Mouse (Mus musculus) lung, postnatal 14 days (tissue): ENCODE measurements around the gene Btbd11.
A peak's percentile ranks its signal among the peaks of the same experiment; 100 is the strongest.

Experiments
- DNase-seq: peaks from one replicate; pipeline ENCODE4 v3.0.0; 2021

The Btbd11 gene

DNA sequence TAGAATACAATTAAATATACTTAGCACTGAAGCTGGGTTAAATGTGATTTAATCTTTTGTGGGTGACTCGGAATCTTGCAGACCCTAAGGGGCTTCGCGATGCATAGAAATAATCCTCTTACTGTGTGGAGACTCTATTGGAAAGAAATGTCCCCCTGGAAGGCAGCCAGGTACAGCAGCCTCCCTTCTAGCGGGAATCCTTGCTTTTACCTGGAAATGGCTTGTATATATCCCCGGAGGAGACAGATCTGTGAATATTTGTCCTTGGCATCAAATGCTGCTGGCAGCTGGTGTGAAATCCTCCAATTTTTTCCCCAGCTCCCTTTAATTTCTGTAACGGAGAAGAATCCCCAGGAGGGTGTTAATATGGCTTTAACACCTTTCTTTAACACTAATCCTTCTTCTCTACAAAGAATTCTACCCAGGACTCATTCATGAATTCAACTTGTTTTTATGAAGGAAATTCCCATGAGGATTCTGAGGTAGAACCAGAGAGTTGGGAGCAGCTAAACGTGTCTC, 146.6 kb downstream of the Btbd11 start:
- no peak for DNase-seq

DNA sequence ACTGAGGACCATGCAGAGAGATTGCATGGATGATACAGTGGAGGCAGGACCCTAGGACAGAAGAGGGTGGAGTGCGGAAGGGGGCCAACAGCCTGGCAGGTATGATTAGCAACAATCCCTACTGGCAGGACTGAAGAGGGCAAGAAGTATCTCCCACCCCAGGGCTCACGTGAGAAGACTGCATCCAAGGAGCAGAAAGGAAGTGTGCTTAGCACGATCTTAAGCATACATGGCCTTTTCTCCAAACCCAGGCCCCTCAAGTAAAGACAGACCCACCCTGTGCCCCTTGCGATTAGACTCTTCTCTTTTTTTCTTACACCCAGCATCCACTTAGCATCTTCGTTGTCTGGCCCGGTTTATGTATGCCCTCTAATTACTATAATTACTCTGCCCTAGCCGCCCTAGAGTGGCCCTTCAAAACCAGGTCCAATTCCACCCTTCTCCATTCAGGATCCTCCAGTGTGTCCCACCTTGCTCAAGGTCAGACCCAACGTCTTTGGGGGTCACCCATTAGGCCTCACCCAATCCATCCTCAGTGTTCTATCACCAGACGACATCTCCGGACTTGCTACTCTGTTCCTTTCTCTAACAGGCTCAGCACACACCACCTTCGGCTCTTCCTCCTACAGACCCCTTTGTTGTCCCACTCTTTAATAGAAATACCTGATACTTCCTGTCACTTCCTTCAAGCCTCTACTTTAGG, 151.6 kb downstream of the Btbd11 start:
- no peak for DNase-seq

DNA sequence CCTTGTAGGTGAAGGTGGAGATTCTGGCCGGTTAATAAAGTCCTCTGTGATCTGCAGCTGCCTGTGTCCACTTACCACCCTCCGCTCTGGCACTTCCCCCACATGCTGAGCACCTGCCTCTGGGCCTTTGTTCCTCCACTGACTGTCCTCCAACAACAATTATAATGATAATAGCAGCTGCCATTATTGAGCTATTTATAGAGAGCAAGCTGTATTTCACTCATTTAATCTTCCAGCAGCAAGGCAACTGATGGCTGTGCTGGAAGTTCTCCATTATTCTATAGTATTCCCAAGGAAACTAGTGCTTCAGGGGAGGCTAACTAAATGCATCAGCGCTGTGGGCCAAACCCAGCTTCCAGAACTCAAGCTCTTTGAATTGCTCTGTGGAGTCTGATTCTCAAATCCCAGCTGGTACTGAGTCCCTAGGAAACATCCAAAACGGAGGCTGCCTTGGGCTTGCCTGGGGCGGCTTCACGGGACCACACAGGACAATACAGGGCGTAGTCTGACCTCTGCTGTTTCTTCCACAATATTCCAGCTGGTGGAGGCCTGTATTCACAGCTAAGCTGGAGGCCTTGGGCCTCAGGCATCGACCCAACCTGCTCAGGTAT, 153.0 kb downstream of the Btbd11 start:
- no peak for DNase-seq

- DNase-seq, result no peak
These were observed 153.9 kb downstream of the Btbd11 start for GRCm38 (mm10) chr10:85540311-85541093.

DNA sequence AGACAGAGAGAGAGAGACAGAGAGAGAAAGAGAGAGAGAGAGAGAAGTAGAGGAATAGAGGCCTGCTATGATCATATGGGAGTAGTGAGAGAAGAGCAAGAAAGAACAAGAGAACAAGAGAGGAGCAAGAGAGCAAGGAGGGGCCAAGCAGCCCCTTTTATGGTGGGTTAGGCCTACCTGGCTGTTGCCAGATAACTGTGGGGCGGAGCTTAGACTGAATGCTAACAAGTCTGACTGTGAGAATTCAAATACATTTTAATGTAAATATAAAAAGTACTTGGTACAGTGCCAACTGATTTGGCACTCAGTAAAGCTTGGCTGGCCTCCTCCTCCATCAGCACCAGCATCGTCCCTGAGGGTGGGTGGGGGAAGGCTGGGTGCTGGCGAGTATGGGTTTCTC, 154.9 kb downstream of the Btbd11 start:
- no peak for DNase-seq

GRCm38 (mm10) chr10:85541892-85542630, 155.4 kb downstream of the Btbd11 start:
- DNase-seq, result no peak

DNA sequence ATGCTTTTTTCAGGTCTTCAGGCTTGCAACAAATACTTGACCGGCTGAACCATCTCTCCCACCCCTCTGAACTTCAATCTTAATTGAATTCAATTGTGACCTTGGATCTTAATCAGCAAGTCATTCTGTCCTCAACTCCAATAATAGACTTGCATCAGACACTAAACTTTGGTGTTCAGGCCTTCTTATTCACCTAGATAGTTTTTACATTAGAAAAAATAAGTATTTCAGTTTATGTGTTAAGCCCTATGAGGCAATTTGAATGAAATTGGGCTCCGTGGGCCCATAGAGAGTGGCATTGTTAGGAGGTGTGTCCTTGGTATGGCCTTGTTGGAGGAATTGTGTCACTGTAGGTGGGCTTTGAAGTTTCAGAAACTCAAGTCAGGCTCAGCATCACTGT, 156.7 kb downstream of the Btbd11 start:
- no peak for DNase-seq

- DNase-seq, result no peak
These were observed 158.4 kb downstream of the Btbd11 start for GRCm38 (mm10) chr10:85544991-85545390.

DNA sequence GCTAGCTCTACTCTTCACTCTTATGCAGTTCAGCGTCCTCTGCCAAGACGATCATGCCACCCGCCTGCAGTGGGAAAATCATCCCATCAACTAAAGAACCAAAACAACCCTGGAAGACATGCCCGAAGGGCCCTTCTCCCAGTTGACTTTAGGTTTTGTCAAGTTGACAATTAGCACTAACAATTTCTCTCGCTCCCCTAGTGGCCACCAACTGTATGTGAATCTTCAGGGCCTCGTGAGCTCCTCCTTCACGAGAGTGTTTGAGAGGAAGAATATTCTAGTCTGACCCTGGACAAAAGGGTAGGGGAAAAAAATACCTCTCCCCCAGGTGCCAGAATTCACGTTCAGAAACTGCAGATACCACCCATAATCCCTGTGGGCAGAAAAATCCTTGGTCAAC, 168.6 kb downstream of the Btbd11 start:
- no peak for DNase-seq

DNA sequence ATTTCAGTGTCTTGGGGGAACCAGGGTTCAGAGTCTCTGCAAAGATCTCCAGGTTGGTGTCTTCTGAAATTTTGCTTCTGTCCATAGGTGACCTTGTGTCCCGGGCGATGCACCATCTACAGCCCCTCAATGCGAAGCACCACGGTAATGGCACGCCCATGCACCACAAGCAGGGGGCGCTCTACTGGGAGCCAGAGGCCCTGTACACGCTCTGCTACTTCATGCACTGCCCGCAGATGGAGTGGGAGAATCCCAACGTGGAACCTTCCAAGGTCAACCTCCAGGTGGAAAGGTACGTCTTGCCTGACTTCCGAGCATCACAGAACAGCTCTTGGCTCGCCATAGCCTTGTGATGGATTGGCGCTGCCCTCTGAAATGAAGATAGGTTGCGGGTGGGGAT, 174.8 kb downstream of the Btbd11 start:
- no peak for DNase-seq

DNA sequence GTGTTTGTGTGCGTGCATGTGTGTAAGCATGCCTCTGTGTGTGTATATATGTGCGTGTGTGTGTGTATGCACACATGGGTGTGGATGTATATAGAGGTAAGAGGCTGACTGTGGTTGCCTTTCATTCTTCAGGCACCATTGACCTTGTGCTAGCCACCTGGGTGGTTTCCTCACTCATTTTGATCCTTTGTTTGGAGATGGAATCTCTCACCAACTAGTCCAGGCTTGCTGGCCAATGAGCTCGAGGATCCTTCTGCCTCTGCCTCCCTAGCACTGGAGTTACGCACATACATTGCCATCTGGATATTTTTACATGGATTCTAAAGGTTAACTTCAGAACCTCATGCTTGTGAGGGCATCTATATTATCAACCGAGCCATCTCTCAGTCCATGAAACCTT, 184.8 kb downstream of the Btbd11 start:
- DNase-seq, result no peak

DNA sequence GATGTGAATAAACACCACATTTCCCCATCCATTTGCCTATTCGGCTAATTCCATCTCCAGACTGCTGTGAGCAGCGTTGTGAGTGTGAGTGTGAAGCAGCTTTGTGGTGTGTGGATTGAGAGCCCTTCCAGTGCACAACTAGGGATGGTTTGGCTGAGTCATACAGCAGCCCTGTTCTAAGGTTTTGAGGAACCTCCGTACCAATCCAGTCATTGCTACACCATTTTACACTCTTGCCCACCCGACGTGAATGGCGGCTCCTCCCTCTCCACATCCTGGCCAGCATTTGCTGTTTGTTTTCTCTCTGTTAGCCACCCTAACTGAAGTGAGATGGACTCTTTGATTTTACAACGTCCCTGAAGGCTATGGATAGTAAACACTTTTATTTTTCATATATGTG, 186.0 kb downstream of the Btbd11 start:
- DNase-seq, result no peak

DNA sequence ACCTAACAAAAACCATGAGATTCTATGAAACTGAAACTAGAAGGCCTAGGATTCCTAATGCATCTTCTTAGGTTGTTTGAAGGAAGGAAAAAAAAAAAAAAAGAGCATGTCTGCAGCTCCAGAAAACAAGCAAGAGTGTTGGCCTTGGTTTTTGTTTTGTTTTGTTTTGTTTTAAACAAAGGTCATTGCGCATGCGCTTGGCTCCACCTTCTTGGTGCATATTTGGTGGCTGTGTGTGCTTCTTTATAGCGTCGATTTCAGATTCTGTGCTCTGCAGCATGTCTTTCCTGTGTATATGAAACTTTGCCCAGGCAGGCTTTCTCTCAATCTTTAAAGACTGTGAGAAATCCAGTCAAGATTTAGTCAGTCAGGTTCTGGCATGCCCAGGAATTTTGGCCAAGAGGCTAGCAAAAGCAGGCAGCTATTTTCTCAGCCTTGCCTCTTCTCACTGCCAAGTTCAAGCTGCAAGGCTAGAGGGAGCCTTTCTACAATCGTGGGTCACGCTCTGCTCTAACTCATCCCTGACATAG, 191.3 kb downstream of the Btbd11 start:
- no peak for DNase-seq

- DNase-seq, result no peak
These were observed 192.2 kb downstream of the Btbd11 start for GRCm38 (mm10) chr10:85578571-85579465.

GRCm38 (mm10) chr10:85587758-85588157, 201.1 kb downstream of the Btbd11 start:
- DNase-seq, result no peak

DNA sequence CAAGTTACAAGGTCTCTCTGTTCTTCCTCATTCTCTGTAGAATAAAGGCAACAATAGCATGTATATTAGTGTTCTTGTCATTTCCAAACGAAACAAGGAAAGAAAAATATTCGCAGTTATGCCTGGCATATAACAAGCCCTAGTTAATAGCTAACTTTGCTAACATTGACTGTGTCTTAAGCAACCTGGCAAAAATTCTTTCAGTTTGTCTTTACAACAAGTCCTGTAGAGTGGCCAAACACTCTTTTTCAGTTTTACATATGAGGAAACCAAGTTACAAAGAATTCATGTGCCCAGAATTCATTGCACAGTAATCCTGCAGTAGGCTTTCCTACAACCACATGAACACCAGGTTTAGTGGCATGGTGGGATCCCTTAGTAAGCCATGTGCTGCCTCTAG, 203.4 kb downstream of the Btbd11 start:
- DNase-seq, result no peak

GRCm38 (mm10) chr10:85591296-85591695, 204.7 kb downstream of the Btbd11 start:
- peak; percentile 11 for DNase-seq

DNA sequence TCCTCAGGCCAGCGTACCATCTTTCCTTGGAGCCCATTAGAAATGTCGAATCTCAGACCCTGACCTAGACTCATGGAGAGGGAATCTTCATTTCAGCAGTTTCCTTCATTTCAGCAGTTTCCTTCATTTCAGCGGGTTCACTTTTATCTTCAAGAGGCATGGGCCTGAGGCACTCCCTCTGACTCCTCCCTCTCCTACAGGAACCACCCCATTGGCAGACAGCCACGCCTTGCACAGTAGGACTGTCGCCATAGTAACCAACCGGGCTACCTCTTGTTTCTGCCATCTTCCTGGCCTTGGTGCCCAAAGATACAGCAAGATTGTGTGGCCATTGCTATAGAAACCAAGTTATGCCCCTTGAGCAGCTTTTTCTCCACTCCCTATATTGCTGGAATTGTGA, 205.4 kb downstream of the Btbd11 start:
- peak; percentile 26 for DNase-seq

DNA sequence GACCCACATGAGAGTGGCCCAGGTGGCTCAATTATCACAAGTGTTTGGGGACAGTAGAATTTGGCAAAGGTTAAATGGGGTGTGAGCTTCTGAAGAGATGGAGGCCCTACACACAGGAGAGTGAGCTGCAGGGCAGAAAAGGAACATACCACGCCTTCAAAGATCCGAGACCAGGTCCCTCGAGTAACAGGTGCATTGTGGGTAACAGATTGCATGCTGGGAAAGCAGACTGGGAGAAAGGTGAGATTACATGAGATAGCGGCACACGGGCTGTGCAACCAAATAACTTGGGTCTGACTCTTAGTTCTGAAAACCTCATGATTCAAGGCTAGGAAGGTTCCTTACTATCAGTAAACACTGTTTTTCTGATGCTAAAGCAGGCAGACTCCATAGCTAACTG, 209.7 kb downstream of the Btbd11 start:
- DNase-seq, result no peak

GRCm38 (mm10) chr10:85598093-85598599, 211.5 kb downstream of the Btbd11 start:
- DNase-seq, result peak; percentile 53
